Mouse (Mus musculus) cerebellum, adult 2 months (tissue): Measurements from ENCODE around the gene Nup37.

Experiments used
- CTCF ChIP-seq: fragments of 200-500 bp; IDR thresholded peaks from 2 replicates; pipeline ENCODE4 v1.5.1; 2011; ENCODE audit warnings: low read depth, mild to moderate bottlenecking, control low read depth, low read length, moderate library complexity, borderline replicate concordance; ENCODE audit not compliant: insufficient read depth
- POLR2A ChIP-seq: fragments of 200-500 bp; IDR thresholded peaks from 2 replicates; pipeline ENCODE4 v1.6.1; 2011; ENCODE audit warnings: low read length, control low read depth, borderline replicate concordance; ENCODE audit not compliant: insufficient read depth

DNA sequence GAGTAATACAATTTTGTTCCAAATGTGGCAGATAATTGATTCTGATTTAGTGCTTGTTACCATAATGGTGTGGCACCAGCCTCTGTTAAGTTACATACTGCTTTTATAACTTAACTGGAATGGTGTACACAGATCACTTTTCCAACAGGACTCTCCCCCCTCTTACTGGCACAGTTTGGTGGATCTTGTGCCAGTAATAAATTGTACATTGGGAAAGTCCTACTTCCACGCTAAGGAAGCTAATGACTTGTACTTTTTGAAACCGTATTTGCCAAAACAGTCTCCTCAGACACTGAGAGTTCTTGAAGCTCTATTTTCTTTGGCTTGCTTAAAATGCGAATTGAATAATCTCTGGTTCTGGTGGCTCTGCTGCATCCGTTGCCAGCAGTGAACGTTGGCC lies 78.6 kb downstream of the Nup37 start:
- TF ChIP-seq CTCF (no peak), POLR2A (no peak)
